Mouse (Mus musculus): ENCODE measurements around the gene Dgkq.

DNA sequence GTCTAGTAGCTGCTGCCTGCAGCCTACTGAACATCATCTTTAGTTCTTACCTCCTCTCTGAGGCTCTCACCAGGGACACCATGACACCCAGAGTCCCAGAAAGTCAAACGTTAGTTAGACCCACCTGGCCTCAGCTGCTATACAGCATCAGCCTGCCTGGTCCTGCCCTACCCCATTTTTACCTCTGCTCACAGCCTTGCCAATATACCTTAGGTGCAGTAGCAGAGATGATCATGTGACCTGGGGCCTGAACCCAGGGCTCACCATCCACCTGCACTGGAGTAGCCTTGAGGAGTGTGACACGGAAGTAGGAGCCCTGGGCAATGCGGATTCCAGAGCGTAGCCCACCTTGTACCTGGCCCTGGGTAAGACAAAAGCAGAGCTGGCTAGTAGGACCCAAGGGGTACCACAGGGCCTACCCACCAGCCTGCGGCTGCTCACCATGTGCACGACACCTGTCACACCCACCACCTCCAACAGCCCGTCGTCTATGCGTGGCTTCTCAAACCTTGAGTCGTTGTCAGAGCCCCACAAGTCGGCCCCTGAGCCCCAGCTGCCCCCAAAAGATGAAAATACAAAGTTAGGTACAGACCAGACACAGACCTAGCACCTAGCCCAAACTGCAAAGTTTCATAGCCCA, 20.4 kb downstream of the Dgkq start:
- TF ChIP-seq POLR2A (IDR thresholded peaks at IDR 0.05; ENCODE audit: borderline replicate concordance, control insufficient read depth, low read depth, low read length) (no peak), CTCF (IDR thresholded peaks at IDR 0.05; ENCODE audit: control insufficient read depth, insufficient read depth, low read length) (no peak)

Measured in bone marrow, adult 2 months (tissue).